Mouse (Mus musculus): ENCODE measurements around the gene Tunar.

Tunar gene

DNA sequence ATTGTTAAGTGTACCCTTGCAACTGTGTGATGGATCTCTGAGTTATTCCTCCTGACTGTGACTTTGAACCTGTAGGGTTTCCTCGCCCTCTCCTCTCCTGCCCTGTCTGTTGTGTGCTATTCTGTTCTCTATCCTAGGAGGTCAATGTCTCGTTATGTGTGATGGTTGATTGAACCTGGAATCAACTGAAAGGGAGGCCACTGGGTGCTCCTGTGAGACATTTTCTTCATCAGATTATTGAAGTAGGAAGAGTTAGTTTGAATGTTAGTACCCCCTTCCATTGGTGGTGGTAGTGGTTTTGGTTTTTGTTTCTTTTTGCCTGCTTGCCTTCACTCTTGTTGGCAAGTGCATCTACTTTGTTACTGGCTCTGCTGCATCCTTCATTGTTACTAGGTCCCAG, at the start of gene Tunar:
Gene Tunar, plus strand, starts transcription at position 301 of the 400 bp plus-strand sequence.
- no peak for DNase-seq

DNA sequence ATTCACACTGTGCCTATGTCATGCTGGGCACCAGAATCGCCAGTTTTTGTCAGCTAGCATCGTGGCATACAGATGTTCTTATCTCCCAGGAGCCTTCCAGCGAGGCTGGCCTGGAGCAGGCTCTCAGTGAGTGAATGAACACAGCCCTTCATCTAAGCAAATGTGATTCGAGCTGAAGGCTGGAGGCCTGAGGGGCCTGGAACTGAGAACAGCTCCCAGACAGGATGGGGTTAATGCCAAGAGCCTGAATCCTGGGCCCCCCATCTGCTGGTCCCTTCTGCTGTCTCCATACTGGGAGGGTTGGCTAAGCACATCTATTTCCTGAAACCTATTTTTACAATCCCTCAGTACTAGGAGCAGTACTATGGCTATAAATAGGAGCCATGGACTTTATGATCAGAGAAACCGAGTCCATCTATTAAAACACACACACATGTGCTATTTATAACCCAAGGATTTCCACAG, 21.1 kb upstream of the Tunar start:
- DNase-seq = no peak

DNA sequence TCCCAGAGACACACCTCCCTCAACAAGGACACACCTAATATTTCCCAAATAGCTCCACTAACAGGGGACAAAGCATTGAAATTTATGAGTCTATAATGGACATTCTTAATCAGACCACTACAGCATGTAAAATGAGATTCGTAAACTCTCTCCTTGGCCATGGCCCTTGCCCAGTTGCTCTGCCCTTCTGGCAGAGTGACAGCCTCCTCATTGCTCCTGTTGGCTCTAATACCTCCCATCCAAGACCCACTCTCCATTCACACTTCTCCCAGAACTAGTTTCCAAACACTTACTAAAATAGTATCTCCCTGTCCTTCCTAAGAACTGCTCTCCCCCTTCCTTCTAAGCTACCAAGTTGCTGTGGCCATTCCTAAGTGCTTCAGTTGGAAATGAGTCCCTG, 19.3 kb upstream of the Tunar start:
- no peak for DNase-seq

DNA sequence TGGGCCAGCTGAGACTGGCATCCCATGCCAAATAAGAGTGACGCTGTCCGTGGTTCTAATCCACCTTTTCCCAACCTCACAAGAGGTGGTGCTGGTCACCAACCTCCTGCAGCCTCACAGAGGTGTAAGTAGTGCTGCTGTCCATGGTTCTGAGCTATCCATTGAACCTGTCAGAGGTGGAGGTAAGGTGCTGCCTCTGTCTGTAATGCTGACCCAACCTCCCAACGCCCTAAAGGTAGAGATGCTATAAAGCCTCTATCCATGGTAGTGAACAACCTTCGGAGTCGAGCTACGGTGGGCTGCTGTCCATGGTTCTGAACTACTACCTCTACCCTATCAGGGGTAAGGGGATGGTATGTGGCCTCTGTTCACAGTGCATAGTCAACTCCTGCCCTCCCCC, 11.5 kb upstream of the Tunar start:
- no peak for DNase-seq

DNA sequence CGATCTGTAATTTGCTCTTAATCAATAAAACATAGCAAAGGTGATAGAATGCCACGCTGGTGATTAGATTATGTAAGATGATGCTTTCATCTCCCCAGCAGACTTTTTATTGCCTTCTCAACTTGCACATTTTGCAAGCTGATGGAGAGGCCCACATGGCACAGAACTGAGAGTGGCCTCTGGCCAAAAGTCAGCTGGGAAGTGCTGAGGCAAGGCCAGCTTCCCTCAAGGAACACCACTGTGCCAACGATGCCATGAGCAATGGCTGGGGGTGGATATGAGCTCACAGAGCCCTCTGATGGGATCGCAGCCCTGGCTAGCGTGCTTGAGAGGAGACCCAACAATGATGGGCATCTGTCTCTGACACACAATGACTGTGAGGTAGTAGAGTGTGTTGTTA, 6.6 kb upstream of the Tunar start:
- DNase-seq = no peak

DNA sequence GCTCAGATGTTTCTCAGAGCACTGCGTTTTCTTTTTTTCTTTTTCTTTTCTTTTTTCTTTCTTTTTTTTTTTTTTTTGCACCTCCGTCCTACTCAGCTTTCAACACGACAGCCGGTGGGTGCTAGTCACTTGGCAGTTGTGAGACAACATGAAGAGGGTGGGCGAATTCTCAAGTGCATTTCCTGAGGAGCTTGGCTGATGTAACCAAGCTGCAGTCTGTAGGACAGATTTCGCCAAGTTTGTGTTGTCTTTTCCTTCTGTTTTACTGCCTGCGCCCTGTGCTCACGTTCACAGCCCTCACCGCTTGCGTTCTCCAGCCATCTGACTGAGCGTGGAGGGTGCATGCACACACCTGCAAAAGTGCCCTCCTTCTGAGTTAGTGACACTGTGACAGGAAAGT, 5.3 kb upstream of the Tunar start:
- no peak for DNase-seq

DNA sequence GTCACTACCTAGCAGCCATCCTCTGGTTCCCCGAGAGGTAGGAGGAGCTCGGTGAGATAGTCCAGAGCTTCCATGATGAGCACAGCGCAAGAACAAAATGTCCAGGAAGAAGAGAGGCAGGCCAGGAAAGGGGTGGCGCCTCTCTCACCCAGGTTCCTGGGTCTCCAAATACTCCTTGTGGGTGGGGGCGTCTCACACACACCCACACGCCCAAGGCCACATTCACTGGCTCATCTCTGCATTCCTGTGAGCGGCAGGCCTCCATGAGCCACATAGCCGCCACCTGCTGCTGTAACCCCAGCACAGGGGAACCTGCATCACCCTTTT, 2.4 kb downstream of the Tunar start:
- no peak for DNase-seq

DNA sequence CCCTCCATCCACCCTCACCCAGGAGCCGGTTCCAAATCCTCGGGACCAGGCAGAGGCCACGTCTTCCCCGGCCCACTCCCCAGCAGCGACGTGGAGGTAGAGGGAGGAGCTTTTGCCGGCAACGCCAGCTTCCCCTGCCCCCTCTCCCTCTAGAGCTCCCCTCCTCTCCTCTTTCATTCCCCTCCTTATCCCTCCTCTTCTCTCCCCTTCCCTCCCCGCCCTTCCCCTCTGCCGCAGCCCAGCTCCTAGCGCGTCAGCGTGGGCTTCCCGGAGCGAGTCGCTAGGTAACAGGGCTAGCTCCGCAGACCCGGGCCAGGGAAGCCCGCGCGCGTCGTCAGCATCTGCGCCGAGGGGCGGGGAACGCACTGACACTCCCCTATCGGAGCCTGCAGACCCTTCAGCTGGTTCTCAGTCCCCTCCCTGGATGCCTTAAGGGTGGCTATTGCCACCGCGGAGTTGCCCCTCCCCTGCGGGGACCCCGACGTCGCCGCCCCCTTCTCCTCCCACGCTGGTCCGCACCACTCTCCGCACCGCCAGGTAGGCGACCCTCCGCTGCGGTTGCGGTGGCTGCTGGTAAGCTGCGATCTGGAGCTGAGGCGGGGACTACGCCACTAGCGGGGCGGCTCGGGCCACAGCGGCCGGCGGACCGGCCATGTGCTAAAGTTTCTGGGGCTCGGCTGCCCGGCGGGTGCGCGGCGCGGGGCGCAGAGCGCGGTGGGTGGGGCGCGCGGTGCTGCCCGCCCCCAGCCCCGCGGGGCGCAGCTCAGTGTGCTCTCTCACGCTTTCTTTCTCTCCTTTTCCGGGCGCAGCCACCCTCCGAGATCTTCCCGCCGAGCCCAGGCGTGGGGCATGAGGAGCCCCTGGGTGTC, 3.0 kb downstream of the Tunar start:
- no peak for DNase-seq

DNA sequence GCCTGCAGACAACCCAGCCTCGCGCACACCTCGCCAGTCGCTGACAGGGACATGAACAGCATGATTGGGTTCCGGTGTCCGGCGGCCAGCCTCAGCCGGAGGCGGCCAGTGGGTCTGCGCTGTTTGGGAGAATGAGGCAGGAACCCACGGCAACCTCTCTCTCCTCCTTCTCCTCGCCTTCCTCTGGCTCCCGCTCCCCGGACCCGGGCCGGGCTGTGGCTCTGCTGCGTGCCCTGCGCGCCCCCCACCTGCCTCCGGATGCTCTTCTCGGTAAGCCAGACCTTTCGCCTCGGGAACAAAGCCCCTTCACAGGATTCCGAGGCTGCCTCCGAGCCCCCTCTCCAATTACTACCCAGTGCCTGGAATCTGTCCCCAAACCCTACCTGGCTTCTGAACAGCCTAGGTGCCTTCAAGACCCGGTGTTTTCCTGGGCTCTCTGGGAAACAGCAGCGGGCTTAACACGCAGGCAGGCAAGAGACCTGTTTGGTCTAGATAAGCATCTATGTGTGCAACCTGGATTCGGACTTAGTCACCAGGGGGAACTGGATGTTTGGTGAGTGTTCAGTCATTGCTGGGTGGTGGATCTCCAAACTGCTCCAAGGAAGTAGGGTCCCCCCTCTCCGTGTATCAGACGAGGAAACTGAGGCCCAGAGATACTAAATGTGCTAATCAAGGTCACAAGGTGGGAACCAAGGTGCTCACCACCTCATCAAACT, 3.8 kb downstream of the Tunar start:
- no peak for DNase-seq

DNA sequence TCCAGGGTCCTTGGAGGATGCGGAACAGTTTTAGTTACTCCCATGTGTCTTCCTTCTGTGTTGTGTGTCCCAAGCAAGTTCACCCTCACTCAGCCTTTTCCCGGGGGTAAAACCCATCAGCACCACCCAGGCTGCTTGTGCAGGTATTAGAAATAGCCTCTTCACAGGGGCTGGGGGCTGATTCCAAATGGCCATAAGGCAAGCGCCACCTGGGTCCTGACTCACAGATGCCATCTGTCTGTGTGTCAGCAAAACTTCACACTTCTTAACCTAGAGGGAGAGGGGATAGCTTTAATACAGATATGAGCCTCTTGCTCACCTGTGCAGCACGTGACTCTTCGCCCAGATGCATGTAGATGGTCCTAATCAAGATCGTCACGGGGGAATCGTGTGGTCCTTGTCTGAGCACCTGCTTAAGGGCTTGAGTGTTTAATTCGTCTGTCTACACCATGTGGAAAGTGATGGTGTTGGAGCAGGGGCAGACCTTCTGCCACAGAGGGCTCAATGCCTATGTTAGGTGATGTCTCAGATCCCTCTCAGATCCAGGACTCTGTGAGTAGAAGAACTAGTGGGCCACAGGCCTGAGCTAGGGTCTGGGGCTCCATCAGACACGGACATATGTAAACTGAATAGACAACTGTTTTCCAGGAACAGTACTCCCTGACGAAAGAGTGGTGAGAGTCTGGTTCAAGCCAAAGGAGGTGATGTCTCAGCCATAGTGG, 4.7 kb downstream of the Tunar start:
- DNase-seq = no peak

DNA sequence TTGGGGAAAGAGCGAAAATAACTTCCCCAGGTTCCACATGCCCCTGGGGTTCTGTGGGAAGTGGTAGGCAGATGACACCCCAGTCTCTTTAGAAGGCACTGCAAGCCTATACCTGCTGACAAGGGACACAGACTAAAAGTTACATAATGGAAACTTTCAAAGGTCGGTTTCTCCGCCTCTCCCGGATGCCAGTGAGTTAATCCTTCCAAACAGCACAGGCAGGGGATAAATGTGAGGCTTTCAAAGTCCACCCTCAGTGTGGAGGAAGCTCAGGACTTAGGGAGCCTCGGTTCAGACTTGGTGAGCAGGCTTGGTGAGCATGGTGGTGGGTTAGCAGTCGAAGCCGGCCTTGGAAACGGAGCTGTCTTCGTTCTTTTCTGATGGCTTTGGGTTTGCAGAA, 7.9 kb downstream of the Tunar start:
- peak; percentile 58 for DNase-seq

DNA sequence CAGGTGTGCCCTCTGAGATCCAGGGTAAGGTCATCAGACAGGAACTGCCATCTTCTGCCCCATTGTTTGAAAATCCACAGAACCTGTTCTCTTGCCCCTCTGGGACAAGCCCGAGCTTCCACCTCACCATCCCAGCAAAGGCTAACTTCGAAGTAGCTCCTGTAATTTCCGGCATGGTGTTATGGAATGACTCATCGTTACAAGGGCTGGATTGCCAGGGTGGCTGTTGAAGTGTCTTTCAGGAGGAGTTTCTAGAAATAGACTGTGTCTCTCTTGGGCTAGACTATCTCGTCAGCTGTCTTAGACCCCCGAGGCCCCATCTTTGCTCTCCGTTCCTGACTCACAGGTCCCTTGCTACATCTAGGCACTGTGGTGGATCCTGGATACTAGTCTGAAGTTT, 10.8 kb downstream of the Tunar start:
- DNase-seq = no peak

DNA sequence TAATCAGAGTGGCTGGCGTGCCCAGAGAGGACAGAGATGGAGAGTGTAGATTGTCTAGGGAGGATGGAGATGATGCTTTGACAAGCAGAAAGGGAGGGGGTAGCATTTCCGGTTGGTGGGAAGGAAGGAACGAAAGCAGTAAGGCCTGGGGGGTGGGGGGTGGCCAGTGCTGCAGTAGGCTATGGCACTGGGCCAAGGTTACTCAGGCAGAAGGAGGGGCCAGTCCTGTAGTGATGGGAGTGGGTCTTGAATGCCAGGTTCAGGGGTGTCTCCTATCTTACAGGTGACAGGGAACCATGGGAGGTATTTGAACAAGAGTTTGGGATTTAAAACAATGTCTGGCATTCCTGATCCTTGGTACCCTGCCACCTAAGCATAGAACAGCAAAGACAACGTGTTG, 13.2 kb downstream of the Tunar start:
- no peak for DNase-seq

DNA sequence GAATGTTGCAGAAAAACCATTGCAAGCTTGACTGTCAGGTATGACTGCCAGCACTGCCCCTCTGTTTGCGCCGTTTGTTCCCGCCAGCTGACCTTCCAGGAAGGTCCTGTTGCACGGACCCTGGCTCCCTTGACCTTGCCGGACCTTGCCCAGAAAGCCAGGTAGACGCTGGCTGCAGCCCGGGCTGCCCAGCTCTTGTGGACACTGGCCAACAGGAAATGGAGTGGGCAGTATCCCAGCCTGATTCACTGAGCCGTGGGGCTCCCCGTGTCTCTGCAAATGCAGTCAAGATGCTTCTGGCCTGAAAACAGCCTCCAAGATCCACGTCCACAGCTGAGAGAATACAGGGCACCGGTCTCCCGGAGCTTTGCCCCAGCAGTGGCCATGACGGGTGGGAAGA, 13.6 kb downstream of the Tunar start:
- peak; percentile 80 for DNase-seq

DNA sequence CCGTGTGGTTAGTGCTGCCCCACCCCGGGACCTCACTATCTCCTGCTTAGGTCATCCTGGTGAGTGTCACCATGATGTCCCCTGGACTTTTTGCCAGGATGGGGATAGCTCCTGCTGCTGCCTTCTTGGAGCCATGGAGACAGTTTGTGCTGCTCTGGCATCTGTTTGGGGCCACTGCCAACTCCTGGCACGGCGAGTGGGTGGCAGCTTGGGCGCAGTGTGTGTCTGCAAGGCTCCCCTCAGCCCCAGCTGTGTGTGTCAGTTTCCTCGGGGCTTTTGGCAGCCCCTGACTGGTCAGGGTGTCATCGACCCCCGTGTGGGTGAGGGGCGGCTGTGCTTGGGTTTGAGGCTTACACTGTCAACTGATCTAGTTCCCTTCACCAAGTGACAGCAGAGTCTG, 20.6 kb downstream of the Tunar start:
- no peak for DNase-seq

DNA sequence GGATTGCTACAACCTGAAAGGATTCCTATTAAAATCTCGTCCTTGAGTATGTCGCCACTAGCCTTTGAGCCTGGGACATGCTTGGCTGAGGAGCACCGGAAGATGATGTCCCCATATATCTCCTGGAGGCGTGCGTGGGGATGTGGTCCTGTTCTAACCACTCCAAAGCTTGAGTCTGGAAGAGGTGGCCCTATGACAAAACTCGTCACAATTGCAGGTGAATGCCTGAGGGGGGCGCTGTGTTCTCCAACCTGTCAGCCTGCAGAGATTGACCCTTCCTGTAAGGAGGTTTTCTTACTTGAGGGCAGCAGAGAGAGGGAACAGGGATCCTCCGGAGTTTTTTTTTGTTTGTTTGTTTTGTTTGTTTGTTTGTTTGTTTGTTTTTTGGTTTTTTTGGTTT, 21.1 kb downstream of the Tunar start:
- DNase-seq = no peak

DNA sequence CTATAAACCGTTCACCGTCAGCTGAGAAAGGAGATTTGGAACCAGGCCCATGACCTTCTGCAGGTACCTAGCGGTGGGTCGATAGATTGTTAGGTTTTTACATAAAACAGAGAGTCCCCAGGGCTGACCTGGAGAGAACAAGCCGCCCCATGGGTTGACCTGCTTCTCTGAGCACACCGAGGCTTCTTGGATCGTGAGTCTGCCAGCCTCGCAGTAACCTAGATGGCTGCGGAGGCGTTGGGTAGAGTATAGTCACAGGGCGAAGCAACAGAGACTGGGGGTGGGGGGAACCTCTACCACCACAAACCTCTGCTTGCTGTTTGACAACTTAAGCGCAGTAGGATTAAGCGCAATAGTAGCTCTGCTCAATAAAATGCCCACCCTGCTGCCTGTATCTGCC, 23.1 kb downstream of the Tunar start:
- no peak for DNase-seq

DNA sequence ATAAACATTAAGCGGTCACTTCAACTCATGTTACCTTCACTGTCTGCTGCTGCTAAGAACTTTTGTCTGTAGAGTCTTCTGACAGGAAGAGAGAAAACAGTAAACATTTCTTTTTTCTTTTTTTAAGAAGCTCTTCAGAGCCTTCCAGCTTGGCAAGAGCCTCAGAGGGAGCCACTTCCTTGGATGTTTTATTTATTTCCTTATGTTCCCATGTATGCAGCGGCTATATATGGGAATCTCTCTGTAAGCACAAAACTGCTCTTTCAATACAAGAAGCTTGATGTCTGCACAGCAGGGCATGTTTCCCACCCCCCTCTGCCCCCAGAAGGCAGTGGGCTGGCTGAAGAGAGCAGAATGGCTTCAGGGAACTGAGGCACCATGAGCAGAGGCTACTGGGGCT, 30.0 kb downstream of the Tunar start:
- DNase-seq = no peak

DNA sequence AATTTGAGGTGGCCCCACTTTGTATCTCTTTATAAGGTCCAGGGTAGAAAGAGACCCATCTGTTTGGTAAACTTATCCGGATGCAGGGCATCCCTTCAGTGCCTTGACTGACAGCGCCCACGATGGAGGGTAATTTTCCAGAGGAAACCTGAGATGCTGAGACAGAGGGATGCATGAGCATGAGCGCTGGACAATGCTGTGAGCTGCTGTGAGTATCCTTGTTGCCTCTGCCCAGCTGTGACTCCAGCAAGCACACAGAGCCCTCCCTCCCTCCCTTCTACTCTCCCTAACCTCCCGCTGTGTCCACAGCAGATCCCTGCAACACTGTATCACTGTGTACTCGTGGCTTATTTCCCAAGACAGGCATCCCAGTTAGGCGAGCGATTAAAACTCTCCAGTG, 40.9 kb downstream of the Tunar start:
- no peak for DNase-seq

DNA sequence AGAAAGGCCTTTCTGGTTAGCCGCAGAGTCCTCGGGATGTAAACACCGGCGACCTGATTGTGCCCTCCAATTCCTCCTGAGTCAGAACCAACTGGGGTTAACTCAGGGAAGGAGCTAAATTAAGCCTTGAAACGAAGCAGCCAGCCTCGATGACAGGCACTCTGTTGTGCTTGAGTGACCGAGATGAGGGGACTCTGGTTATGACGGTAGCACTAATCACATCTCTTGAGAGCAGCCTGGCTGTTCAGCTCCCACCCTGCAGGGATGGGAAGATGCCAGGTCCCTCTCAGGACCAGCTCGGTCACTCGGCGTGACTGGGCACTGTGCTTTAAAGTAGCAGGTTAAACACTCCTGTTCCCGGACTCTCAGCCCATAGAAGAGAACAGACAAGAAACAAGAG, 43.3 kb downstream of the Tunar start:
- DNase-seq = no peak

DNA sequence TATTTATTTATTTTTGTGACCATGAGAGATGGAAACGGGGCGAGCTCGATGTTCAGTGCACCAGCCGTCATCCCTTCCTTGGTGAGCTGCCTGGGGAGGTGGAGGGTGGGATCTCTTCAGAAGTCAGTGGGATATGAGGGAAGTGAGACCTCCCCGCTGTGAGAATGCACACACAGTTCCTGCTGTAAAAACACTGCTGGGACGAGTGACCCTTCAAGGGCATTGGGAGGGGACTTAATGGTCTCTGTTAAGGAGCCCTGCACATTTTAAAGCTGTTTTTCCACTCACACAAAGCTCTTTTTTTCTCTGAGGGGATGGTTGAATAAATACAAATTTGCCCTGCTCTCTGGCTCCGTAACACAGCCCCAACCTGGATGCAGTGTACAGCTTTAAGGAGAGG, 49.1 kb downstream of the Tunar start:
- DNase-seq = no peak

DNA sequence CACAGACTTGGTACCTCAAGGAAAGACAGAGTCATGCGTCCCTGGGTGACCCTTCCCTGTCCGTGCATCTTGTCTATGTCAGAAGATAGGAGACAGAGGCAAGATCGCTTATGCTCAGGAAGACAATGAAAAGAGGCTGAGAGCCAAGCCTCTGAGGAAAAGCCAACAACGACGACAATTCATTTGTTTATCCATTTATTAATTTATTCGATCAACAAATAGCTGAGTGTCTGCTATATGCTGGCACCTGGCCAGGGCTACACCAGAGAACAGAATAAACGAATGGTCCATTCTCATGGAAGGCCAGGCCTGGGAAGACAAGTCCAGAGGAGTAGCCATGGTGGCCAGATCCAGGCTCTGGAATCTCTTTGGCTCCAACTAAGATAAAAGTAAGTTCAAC, 61.0 kb downstream of the Tunar start:
- DNase-seq = no peak

DNA sequence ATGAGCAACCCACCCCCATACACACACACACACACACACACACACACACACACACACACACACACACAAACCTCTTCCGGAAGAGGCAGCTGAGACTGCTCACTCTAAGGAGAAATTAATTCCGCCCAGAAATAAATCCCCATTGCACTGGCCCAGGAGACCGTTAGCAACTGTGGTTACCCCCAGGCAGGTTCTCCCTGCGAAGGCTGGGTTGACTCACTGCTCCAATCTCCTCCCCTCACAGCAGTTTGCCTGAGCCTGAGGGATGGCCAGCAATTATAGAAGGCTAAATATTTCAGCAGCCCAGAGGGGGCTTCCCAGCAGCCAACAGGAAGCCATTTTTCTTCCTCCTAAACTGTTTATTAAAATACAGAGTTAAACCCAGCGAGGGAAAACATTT, 64.5 kb downstream of the Tunar start:
- no peak for DNase-seq

DNA sequence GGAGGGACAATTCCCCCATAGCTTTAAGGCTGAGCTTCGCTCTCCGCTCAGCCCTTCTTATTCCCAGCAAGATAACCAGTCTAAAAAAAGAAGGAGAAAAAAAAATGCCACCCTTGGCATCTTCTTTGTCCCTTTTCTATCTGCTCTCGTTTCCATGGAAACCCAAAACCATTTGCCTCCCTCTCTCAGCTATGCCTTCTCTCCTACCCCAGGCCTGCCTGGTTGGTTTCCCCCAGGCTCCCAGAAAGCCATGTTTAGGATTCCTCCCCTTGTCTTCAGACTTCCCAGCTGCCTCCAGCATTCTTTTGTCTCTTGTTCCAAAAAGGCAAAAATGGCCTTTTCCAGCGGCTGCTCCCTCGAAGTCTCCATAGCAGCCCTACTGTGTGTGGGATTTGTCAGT, 70.1 kb downstream of the Tunar start:
- no peak for DNase-seq
